Mouse (Mus musculus): ENCODE measurements around the gene Bsnd. TPM values are rescaled to one million over a fixed set of nuclear protein-coding genes. Genes with fewer than 3 reads are reported as not detected.

Bsnd gene
- total and polyA plus RNA-seq, 3 experiments: 0.59 to 3.0 (median 1.8) TPM

- TF ChIP-seq EP300 (IDR thresholded peaks at IDR 0.05; ENCODE audit: low read length) (no peak), NELFE (IDR thresholded peaks at IDR 0.05; ENCODE audit: low read depth, low read length) (no peak), SMC3 (IDR thresholded peaks at IDR 0.05; ENCODE audit: low read depth, low read length) (peak; percentile 97), RAD21 (IDR thresholded peaks at IDR 0.05; ENCODE audit: low read depth, low read length) (peak; percentile 72), ZC3H11A (IDR thresholded peaks at IDR 0.05; ENCODE audit: low read depth, low read length) (peak; percentile 25; the same call in 1 of the 2 replicates), MAX (IDR thresholded peaks at IDR 0.05; ENCODE audit: low read length) (no peak), JUND (conservative IDR thresholded peaks at IDR 0.05; ENCODE audit: low read depth, low read length) (no peak), PAX5 (IDR thresholded peaks at IDR 0.05; ENCODE audit: low read length) (no peak), POLR2A (IDR thresholded peaks at IDR 0.05; ENCODE audit: low read depth, low read length) (no peak), BHLHE40 (IDR thresholded peaks at IDR 0.05; ENCODE audit: low read depth, low read length) (no peak), POLR2AphosphoS2 (IDR thresholded peaks at IDR 0.05; ENCODE audit: low read depth, low read length) (no peak), GABPA (IDR thresholded peaks at IDR 0.05; ENCODE audit: insufficient replicate concordance, low read depth, low read length) (no peak), CTCF (conservative IDR thresholded peaks at IDR 0.05 in 1 of 2, IDR thresholded peaks at IDR 0.05 in 1 of 2; ENCODE audit: low read depth in 2 of 2, low read length in 2 of 2) (peak; percentile 66 to 90)
- dilution Hi-C loops (cut with MboI; ENCODE audit: extremely low pct_ligation_motif_present, extremely low pct_unique_long_range_greater_than_20kb, low sequenced_read_pairs): no loop called here
- Histone ChIP-seq H3K9me3 (replicated peaks; ENCODE audit: low read length) (no peaks in the 10 kb centered on the region), H3K4me3 (replicated peaks in 1 of 3; ENCODE audit: low read depth in 2 of 3, low read length in 2 of 3, poor library complexity in 1 of 3) (no peak overlapping the region), H3K36me3 (replicated peaks in 1 of 2; ENCODE audit: control insufficient read depth in 1 of 2, insufficient read depth in 1 of 2, low read length in 1 of 2) (no peaks in the 10 kb centered on the region), H3K27me3 (replicated peaks) (peaks cover 42% of the 10 kb centered on the region), H3K4me1 (ENCODE audit: control insufficient read depth in 1 of 2, insufficient read depth in 2 of 2) (peaks cover 15 to 46% of the 10 kb centered on the region in 2 experiments), H3K27ac (ENCODE audit: insufficient read depth, low read depth) (no peak overlapping the region), H3K9ac (ENCODE audit: insufficient read depth, low read depth) (no peak overlapping the region), H3K4me2 (ENCODE audit: insufficient read depth, low read depth, poor library complexity, severe bottlenecking) (no peak overlapping the region), H3K79me2 (replicated peaks; ENCODE audit: control insufficient read depth, extremely low read depth, insufficient read depth, poor library complexity, severe bottlenecking) (no peaks in the 10 kb centered on the region)
- DNase-seq (ENCODE audit: extremely low read depth): peak; percentile 84
- in situ Hi-C loops (cut with MboI; ENCODE audit: low pct_ligation_motif_present, low pct_unique_long_range_greater_than_20kb, low sequenced_read_pairs): loop anchor here (5.0 kb wide), 1 partner anchor 34 kb away; no protein-coding TSS in a partner anchor
These were observed 1.6 kb upstream of the Bsnd start for GRCm38 (mm10) chr4:106493639-106494038.

- no peak overlapping the region for H3K4me3 ChIP-seq (replicated peaks in 1 of 3; ENCODE audit: low read depth in 2 of 3, low read length in 2 of 3, poor library complexity in 1 of 3)
- TF ChIP-seq EP300 (IDR thresholded peaks at IDR 0.05; ENCODE audit: low read length) (no peak), ETS1 (conservative IDR thresholded peaks at IDR 0.05; ENCODE audit: low read depth, low read length) (no peak), ELF1 (IDR thresholded peaks at IDR 0.05; ENCODE audit: low read depth, low read length) (no peak), HCFC1 (IDR thresholded peaks at IDR 0.05; ENCODE audit: low read depth, low read length) (no peak), USF1 (IDR thresholded peaks at IDR 0.05; ENCODE audit: low read depth, low read length) (no peak), CTCF (conservative IDR thresholded peaks at IDR 0.05 in 1 of 2, IDR thresholded peaks at IDR 0.05 in 1 of 2; ENCODE audit: low read depth in 2 of 2, low read length in 2 of 2) (no peak)
- H3K27ac ChIP-seq (ENCODE audit: insufficient read depth, low read depth): no peak overlapping the region
- in situ Hi-C loops (cut with MboI; ENCODE audit: low pct_ligation_motif_present, low pct_unique_long_range_greater_than_20kb, low sequenced_read_pairs): loop anchor here (5.0 kb wide), 1 partner anchor 37 kb away; no protein-coding TSS in a partner anchor
- peaks cover 15 to 39% of the 10 kb centered on the region in 2 experiments for H3K4me1 ChIP-seq (ENCODE audit: control insufficient read depth in 1 of 2, insufficient read depth in 2 of 2)
- peaks cover 24% of the 10 kb centered on the region for H3K27me3 ChIP-seq (replicated peaks)
- H3K36me3 ChIP-seq (replicated peaks in 1 of 2; ENCODE audit: control insufficient read depth in 1 of 2, insufficient read depth in 1 of 2, low read length in 1 of 2): no peaks in the 10 kb centered on the region
- DNase-seq (ENCODE audit: extremely low read depth): no peak
- no peak overlapping the region for H3K9ac ChIP-seq (ENCODE audit: insufficient read depth, low read depth)
- dilution Hi-C loops (cut with MboI; ENCODE audit: extremely low pct_ligation_motif_present, extremely low pct_unique_long_range_greater_than_20kb, low sequenced_read_pairs): no loop called here
- H3K79me2 ChIP-seq (replicated peaks; ENCODE audit: control insufficient read depth, extremely low read depth, insufficient read depth, poor library complexity, severe bottlenecking): no peaks in the 10 kb centered on the region
- no peak overlapping the region for H3K4me2 ChIP-seq (ENCODE audit: insufficient read depth, low read depth, poor library complexity, severe bottlenecking)
- H3K9me3 ChIP-seq (replicated peaks; ENCODE audit: low read length): no peaks in the 10 kb centered on the region
These were observed 1.5 kb downstream of the Bsnd start for GRCm38 (mm10) chr4:106490620-106491019.

Data from CH12.LX (cell line).